ENCODE assay signal across 10 mouse cellular contexts in the genomic region with DNA sequence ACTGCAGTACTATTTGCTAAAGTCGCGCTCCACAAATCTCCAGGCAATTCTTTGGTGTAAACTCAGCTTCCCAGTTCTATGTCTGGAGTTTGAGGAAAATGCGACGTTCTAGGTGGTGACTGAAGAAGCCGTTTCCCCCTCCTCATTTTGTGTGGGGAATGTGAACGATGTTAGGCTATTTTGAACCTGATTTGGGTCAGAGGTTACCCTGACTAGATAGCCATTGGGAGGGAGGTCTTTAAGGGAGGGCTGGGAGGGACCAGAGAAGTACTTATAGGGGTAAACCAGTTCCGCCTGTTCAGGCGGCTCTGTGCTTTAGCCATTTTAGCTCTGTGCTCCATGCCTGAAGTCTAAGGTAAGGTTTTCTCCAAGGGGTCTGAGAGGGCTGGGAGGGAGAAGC. TPM values are rescaled to one million over a fixed set of nuclear protein-coding genes. Genes with fewer than 3 reads are reported as not detected.
"Had no signal": no experiment of that assay in that cellular context is flagged by ENCODE, and none has a peak within 500 bp of the region (broad histone marks: within the 10 kb centered on the region; RNA-seq: fewer than 3 reads in every experiment).

A gene (plus strand): TSS at position 301 of the 400 bp plus-strand sequence.

- H3K36me3 ChIP-seq: neural tube, embryonic 13.5 days; neural tube, embryonic 15.5 days; stomach, embryonic 15.5 days had no signal

- H3K4me3 ChIP-seq: neural tube, embryonic 13.5 days; neural tube, embryonic 15.5 days; stomach, embryonic 15.5 days had no signal

- H3K4me2 ChIP-seq: neural tube, embryonic 13.5 days; neural tube, embryonic 15.5 days; stomach, embryonic 15.5 days had no signal

- H3K9ac ChIP-seq: neural tube, embryonic 13.5 days; neural tube, embryonic 15.5 days; stomach, embryonic 15.5 days had no signal

- H3K4me1 ChIP-seq: neural tube, embryonic 13.5 days; neural tube, embryonic 15.5 days; stomach, embryonic 15.5 days had no signal

- H3K27me3 ChIP-seq: neural tube, embryonic 13.5 days; neural tube, embryonic 15.5 days; stomach, embryonic 15.5 days had no signal

- H3K9me3 ChIP-seq: neural tube, embryonic 13.5 days; neural tube, embryonic 15.5 days; stomach, embryonic 15.5 days had no signal

- H3K27ac ChIP-seq: neural tube, embryonic 13.5 days; neural tube, embryonic 15.5 days; stomach, embryonic 15.5 days; stomach, postnatal 0 days had no signal

RNA-seq across cellular contexts. Expression of the gene that starts here (rescaled TPM):
- polyA plus RNA-seq: neural tube, embryonic 13.5 days; neural tube, embryonic 14.5 days; neural tube, embryonic 15.5 days; small intestine, adult 2 months; spleen, adult 2 months; stomach, embryonic 14.5 days; stomach, embryonic 15.5 days; thymus, adult 2 months; urinary bladder, adult 2 months had no signal
